In genomic region chr5:67845190-67845691, GRCm38 (mm10) we compare ENCODE assay signal across 1 mouse cellular context.
TF ChIP-seq lines count a peak whose summit lies in the region.

No protein-coding gene starts in this region.

TF ChIP-seq in MEL, 35 proteins besides CTCF, POLR2A, EP300 and RAD21 (continued from another document):
- no peak for TF ChIP-seq MEF2A (IDR thresholded peaks at IDR 0.05; ENCODE audit: extremely low read depth, insufficient replicate concordance, low read depth, low read length, poor library complexity, severe bottlenecking)
- TF ChIP-seq USF2 (IDR thresholded peaks at IDR 0.05; ENCODE audit: borderline replicate concordance in 1 of 2, insufficient read depth in 1 of 2, low read depth in 1 of 2, low read length in 2 of 2), result no peak
